Mouse (Mus musculus): ENCODE results near the gene Elp4.

The Elp4 gene

DNA sequence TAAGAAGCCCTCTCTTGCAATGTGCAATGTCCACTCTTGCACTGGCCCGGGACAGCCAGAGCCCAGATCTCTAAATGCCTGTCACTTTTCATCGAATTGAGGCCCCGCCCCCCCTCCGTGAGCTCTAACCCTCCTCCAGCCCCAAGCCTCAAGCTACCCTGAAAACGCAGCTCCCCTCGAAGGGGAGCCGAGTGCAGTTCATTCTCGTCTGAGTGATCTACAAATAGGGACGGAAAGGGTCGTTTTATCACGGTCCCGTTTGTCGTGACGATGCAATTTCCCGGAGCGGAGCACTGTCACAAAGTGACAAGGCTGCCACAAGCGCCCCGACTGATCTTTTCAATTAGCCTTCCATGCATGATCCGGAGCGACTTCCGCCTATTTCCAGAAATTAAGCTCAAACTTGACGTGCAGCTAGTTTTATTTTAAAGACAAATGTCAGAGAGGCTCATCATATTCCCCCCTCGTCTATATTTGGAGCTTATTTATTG, 222.3 kb downstream of the Elp4 start:
- DNase-seq: no peak

DNA sequence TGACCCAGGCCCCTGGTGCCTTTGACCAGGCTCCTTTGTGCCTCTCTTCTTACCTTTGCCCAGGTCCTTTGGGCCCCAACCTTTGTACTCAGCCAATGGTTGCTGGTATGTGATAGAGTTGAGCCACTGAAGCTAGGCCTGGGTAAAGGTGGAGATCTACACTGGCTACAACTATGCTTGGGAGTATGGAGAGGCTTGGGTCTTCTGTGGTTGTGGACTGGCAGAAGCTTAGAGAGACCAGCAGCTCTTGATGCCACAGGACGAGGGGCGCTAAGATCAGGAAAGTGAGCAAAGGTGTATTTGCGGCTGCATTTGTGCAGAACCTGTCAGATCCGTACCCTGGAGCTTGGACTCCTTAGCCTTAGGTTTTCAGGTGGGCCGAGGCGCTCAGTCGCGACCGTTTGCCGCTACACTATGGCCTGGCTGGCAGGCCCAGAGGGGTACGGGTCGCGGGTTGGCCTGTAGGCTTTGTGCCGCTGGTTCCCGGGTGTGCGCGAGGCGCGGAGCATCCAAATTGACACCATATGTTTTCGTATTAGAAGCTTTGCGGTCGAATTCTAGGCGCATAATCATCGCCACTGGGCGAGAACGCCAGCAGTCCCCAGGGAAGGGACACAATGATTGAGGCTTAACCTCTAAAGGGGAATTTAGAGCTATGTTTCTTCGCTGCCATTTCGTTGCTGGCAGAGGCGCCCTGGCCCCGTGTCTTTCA, 223.2 kb downstream of the Elp4 start:
- no peak for DNase-seq

DNA sequence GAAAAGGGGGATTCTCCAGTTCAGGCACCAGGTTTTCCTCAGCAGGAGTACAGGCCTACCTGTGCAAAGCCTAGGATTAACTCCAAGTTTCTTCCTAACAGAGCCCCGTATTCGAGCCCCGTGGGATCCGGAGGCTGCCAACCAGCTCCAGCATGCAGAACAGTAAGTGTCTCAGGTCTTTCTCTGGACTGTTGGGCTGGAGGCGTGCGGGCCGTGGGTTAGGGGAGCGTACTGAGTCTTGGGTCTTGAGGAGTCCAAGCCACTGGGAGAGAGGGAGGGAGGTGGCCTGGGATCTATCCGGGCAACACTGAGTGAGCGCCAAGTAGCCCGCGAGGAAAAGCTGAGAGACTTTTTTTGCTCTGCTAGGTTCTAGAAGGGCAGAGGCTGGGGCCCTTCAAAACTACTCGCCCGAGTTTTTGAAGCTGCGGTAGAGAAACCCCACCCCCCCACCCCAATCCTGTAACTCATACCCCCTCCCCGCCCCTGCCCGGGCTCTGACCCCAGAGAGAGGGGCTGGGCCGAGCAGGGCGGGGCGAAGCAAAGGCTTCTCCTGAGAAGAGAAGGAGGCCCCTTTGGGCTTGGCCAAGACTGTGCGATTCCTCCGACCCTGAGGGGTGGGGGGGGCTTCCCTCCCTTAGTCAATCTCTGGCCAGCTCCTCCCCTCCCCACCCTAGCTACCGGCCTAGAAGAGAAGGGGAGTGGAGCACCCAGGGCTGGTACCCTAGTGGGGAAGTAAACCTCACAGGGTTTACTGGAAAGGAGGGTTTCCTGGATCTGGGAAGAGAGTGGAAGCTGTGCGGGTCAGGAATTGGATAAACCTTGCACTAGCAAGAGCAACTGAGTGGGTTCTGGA, 224.0 kb downstream of the Elp4 start:
- no peak for DNase-seq

DNA sequence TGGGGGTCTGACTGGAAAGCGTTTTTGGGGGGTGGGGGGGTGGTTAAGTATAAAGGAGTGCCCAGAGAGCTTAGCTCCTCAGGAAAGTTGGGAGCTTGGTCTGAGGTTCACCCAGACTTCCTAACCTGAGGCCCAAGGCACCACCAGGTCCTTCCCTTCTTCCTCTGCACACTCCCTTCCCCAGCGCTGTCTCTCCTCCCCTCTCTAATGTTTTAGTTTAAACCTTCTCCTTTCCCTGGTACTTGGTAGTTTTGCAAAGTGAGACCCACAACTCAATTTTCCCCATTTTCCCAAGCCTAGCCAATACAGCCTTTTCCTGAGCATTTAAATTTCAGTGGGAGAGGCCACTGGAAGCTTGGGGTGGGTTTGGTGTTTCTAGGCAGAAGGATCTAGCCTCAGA, 225.0 kb downstream of the Elp4 start:
- no peak for DNase-seq

DNA sequence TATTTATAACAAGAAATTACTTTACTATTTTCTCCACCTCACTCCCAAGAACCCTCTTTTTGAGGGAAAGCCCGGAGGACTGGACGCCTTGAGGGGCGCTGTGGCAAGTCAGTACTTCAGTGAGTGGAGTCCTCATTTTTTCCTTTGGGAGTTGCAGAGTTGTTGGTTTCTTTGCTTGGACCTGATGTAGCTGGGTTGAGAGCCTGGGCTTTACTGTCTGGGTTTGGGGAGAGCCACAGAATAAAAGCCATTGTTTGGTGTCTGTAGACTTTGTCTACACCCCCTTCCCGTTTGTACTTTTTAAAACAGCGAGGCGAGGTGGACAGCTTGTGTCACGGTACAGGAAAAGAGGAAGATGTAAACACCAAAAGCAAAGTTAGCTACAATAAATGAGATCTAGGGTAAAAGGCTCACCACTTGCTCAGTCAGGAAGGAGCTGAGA, 225.5 kb downstream of the Elp4 start:
- no peak for DNase-seq

DNA sequence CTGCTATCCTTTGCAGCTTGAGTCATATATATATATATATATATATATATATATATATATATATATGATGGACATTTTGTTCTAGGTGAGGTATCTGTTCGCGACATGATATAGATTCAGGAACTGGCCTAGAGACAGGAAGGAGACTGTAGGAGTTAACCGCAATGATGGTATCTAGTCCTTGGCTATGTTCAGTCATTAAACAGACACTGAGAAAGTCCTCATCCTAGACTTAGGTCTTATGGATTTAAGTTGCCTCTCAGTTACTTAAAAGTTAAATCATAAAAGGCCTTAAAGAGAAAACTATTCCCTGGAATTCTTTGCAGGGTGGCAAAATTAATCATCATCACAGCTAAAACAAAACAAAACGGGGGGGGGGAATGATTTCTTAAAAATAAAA, 226.1 kb downstream of the Elp4 start:
- no peak for DNase-seq

DNA sequence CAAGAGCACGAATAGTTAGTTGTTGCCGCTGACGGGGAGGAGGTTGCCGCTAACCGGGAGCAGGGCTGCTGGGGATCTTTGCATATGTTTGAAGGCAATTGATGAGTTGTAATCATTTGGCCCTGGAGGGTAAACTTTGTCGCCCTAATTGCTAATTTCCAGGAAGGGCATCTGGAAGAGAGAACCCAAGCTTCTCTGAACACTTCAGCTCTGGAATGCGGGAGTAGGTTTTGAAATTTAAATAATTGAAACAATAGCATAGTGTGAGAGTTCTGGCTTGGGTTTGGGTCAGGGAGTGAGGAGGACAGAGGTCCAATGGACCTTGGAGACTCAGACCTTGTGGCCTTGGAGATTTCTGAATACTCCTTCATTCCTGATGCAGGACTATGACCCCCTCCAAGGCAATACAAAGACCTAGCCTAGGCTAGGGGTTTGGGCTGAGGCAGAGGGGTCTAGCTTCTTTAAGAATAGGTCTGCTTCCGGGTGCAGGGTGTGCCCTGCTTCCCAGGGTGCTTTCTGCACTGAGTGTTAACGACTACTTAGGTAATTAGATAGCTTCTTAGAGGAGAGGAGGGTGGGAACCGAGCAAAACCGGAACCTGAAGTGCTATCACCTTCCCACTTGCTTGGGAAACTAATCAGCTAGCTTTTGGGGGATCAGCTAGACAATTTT, 226.8 kb downstream of the Elp4 start:
- DNase-seq: no peak

DNA sequence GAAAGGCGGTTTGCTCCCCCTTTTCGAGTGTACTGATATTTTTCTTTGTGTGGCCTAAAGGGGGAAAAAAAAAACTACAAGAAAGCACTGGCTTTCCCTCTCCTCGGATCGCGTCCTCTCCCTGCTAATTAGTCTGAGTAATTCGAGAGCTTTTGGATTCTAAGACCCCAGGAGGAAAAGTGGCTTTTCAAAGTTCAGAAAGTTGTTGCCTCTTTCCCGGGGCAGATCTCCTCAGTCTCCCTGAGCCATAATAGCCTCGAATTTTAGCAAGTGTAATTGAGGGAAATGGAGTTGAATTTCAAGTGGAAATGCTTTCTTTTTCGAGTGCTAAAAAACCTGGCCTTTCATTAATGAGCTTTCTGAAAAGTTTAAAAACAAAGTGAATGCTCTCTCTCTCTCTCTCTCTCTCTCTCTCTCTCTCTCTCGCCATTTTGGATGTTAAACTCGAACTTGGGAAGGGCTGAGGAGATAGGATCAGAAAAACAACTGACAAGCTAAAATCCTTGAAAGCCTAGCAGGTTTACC, 227.4 kb downstream of the Elp4 start:
- DNase-seq: no peak

DNA sequence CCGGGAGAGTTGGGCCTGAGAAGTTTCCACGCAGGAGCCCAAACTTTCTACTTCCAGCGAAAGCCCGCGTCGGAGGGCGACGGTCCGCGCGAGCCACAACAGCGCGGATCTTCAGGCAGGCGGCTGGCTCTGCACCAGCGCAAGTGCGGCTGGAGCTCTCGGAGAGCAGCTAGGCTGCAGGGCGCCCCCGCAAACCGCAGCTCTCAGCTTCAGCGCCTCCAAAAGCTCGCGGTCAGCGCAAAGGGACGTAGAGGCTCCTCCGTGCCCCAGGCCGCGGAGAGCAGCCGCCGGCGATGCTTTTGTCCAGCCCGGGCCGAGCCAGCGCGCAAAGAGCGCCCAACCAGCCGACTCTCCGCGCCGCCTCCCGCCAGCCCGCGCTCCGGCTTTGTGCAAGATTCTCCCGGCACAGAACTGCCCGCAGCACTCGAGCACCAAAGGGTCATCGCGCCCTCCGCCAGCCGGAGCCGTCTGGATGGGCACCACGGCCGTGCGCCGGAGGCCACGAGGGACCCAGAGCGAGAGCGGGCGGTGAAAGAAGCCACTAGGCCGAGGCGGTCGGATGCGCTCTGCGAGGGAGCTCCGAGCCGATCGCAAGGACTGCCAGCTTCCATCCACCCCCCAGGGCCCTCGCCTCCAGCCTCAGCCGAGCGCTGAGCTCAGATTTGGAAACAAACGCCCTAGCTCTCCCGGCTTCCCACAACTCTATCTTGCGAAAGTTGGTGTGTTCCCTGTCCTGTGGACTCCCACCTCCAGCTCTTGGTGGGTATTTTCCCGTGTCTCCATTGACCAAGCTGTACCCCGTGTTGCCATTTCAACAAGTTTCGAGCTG, 228.1 kb downstream of the Elp4 start:
- no peak for DNase-seq

DNA sequence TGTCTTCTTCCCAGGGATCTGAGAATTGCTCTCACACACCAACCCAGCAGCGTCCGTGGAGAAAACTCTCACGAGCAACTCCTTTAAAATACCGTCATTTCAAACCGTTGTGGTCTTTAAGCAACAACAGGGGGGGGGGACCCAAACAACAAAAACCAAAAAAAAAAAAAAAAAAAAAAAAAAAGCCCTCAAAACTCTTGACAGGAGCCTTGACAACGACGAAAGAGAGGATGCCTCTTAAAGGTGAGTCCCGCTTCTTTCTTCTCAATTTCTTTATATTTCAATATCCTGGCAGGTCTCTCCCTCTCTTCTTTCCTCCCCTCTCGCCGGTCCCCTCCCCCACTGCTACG, 228.7 kb downstream of the Elp4 start:
- DNase-seq: no peak

DNA sequence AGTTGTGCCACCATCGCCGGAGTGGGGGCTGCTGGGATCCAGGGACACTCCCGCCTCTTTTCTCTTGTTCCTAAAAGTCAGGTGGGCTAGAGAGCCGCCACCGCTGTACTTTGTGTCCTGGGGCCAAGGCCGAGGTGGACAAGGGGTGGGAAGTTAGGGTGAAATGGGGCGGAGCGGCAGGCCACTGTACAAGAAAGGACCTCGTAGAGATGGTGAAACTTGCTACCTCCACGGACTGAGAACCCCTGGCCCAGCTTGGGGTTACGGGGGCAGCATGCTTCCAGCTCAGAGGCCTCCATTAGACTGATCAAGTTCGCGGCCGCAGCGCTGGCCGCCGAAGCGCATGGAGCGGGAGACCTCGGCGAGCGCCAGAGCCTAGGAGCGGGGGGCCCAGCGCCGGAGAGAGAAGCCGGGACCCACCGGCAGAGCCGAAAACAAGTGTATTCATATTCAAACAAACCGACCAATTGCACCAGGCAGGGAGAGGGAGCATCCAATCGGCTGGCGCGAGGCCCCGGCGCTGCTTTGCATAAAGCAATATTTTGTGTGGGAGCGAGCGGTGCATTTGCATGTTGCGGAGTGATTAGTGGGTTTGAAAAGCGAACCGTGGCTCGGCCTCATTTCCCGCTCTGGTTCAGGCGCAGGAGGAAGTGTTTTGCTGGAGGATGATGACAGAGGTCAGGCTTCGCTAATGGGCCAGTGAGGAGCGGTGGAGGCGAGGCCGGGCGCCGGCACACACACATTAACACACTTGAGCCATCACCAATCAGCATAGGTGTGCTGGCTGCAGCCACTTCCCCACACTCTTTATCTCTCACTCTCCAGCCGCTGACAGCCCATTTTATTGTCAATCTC, 229.3 kb downstream of the Elp4 start:
- peak in 1 of 2 experiments; percentile 30 for DNase-seq

DNA sequence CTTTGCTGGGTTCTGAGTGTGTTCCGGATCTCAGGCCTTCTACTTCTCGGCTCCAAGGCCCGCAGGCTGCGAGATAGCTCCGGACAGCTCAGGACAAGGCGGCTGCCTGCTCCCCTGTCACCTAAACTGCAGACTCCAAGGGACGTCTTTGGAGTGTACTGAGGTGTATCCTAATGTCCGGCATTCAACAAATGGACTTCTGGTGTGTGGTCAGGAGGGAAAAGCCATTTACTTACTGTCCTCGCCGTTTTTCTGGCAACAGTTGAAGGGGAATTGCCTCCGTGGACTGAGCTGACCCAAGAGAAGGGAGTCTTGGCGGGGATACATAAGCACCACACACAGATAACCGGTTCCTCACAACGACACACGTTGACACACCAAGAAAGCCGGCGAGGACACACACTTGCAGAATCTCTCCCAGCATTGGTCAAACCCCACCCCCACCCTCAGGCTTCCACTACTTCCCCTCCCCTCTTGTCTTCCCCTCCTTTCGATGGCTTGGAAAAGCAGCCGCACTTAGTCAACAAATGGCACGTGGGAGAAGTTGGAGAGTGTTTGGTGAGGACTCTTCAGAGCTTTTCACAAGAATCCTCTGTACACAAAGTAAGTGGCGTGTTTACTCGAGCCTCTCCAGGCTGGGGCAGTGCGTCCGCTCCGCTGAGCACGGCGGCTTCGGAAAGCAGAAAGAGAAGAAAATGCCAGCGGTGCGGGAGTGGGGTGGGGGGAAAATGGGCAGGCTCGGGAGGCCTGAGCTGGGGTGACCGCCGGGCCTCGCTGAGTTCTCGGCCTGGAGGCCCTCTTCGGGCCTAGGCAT, 230.1 kb downstream of the Elp4 start:
- DNase-seq: peak; percentile 73 to 80

DNA sequence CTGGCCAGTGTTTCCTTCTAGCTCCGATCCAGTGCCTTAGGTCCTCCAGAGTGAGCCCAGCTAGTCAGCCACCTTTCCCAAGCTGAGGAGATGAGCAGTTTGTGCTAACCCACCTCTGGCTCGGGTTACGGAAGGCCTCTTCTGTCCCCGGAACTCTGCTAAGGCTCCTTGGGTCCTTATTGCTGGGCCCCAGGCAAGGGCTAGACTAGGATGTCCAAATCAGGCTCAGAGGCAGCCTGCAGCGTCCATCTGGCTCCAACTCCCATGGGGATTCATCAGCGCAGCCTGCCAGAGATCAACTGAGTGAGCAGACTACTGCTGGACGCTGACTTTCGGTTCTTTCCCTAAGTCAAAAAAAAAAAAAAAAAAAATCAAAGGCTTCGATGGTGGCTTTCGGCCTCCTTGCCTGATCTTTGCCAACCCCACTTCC, 230.7 kb downstream of the Elp4 start:
- no peak for DNase-seq

DNA sequence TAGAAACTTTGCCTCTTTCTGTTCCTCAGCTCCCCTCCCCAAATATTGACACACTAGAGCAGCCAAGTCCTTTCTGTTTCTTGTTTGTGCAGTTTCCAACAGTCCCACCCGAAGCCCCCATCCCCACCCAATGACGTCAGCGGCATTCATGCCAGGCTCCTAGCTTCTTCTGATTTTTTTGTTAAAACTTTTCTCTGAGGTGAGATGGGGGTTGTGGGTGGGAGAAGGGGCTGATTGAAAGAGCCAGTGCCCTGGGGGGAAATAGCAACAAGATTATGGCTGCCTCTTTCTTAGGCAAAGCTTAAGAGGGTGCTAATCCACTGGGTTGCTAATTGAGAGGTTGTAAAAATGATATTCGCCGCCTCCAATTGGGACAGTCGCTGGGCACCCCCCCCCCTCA, 231.3 kb downstream of the Elp4 start:
- DNase-seq: no peak

DNA sequence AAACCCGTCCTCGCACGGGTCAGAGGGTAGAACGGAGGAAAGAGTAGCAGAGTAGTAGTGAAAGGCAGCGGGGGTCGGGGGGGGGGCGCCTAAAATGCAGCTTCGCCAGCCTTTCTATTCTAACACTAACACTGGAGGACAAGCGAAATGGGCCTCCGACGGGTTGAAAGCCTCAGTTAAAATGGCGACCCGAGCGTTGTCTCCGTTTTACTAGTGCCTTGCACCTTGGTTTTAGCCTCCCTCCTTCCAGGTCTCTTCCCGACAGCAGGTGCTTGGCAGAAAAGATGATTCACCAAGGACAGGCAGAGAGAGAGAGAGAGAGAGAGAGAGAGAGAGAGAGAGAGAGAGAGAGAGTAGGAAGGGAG, 231.8 kb downstream of the Elp4 start:
- no peak for DNase-seq

DNA sequence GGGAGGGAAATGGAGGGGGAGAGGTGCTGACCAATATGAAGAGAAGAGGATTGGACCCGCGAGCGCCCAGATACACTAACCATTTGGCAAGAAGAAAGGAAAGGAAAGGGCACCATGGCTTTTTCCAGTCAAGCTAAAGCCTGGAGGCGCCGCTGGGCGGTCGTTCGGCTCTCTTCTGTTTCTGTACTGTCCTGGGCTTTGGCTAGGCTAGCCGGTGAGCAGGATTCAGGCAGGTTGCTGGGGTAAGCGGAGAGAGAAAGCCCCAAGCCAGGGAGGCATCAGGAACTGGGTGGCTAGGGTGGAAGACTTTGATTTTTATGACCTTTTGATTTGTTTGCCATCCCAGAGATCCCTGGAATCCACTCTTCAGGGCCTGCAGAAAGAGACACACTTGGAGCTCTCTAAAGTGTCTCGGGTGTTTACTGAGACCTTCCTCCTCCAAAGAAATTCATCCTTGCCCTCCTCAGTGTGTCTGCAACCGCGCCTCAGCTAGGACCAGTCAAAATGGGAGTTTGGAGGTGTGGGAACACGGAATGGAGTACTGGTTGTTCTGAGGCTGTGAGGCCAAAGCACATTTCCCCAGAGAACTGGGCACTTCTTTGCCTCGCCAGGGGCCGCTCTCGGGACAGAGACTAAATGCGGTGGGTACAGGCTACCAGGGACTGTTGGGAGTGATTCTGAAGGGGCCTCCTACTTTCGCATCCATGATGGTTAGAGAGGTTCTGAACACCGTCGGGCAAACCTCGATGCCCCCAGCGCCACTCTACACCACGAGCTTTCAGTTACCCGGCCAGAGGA, 232.4 kb downstream of the Elp4 start:
- no peak for DNase-seq

DNA sequence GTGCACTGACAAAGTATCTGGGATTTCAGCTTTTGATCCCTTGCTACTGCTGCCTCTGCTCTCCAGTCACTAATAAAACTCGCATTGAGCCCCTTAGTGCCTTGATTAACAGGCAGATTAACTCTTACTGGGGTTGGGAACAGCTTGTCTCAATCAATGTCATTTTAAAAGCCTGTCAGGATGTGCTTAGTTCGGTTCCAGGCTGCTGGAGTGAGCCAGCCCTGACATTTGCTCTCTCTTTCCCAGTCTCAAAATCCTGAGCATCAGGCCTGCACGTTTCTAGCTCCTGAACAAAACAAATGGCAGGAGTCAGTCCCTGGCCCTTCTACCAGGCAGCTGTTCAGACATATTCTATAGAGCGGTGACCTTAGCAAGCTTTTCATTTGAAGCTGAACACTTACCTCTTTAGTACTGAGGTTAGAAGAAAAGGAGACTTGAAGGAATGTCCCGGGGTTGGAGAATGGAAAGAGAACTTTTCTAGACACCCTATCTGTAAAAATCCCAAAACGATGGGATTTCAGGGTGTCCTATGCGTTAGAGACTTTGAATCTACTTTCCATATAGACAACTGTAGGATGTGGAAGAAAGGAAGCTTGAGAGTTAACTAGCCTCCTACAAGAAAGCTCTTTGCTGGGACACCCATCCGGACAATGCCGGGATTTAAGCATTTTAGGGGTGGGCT, 233.1 kb downstream of the Elp4 start:
- no peak for DNase-seq

DNA sequence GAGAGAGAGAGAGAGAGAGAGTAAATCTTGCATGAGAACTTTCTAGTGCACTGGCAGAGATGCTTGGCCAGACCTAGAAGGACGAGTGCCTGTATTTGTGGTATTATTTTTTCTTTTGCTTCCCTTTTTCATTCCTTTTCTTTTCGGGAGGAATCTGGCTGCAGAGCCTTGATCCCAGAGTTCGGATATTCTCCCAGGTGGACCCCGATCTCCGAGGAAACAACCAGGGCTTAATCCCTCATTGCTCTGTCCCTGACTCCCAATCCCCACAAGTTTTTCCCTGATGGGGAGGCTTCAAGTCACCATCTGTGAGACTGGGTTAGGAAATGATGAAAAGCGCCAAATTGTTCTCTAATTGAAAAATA, 233.7 kb downstream of the Elp4 start:
- DNase-seq: no peak
